Mouse (Mus musculus) thymus, adult 2 months (tissue): ENCODE measurements around the gene Eef1akmt3.

ENCODE experiments used
- CTCF ChIP-seq: fragments of 200-500 bp; IDR thresholded peaks from 2 replicates; pipeline ENCODE4 v1.5.1; 2012; ENCODE audit warnings: mild to moderate bottlenecking, control low read depth, low read length, moderate library complexity, borderline replicate concordance; ENCODE audit not compliant: control insufficient read depth, poor library complexity, insufficient read depth; ENCODE audit errors: extremely low read depth
- POLR2A ChIP-seq: fragments of 200-500 bp; IDR thresholded peaks from 2 replicates; pipeline ENCODE4 v1.6.1; 2012; ENCODE audit warnings: mild to moderate bottlenecking, low read length, control low read depth, moderate library complexity; ENCODE audit not compliant: control insufficient read depth, poor library complexity, insufficient read depth; ENCODE audit errors: extremely low read depth

DNA sequence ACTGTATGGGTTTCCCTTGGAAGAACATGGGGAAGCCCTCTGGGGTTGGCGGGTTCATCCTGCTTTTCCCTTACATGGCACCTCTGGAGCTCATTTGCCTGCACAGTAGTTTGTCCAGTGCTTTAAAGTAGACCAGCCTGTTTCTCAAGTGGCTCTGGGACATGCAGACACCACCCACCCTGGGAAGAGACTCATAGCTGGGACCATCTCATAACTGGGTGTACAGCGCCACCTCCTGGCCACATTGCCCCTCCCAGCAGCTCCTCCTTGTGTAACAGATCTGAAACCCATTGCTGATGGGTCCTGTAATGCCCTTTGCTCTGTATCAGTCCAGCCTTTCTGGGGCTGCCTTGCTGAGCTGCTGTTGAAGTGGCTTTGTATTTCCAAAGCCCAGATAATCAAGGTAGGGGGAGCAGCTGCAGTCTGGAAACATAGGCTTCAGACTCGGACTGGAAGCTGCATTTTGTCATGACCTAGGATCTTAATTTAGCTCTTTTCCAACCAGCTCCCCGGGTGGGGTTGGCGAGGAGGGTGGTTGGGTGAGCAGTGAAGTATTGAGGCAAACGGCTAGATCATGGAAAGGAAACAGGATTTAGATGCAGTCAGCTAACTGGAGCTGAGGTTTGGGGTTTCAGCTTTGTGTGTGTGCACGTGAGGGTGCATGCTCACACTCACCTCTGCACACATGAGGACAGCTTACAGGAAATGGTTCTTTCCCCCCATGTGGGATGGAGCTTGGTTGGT is 50.8 kb downstream of the Eef1akmt3 start:
- TF ChIP-seq CTCF (peak; percentile 77; the same call in 1 of the 2 replicates), POLR2A (no peak)
